Mouse (Mus musculus) bone marrow macrophage, adult 2 months (primary cell): ENCODE measurements around the gene Pkp4.

Source experiments
- CTCF ChIP-seq: IDR thresholded peaks from 2 replicates; pipeline ENCODE4 v1.5.1; 2012; ENCODE audit warnings: low read depth, mild to moderate bottlenecking, low read length, moderate library complexity
- POLR2A ChIP-seq: IDR thresholded peaks from 2 replicates; pipeline ENCODE4 v1.6.1; 2012; ENCODE audit warnings: mild to moderate bottlenecking, low read depth, low read length, borderline replicate concordance

GRCm38 (mm10) chr2:59229250-59229895, 68.7 kb downstream of the Pkp4 start:
- TF ChIP-seq POLR2A: no peak
- TF ChIP-seq CTCF: no peak
